Mouse (Mus musculus): ENCODE measurements around the gene Hist1h2ah.

- TF ChIP-seq CTCF (conservative IDR thresholded peaks at IDR 0.05; ENCODE audit: insufficient read depth, insufficient read length, low read depth, low read length) = no peak
- no peak for TF ChIP-seq POLR2A (IDR thresholded peaks at IDR 0.05; ENCODE audit: low read depth, low read length)
Observed at GRCm38 (mm10) chr13:21997201-21997820, 38.1 kb downstream of the Hist1h2ah start.

Data from kidney, adult 2 months (tissue).